Mouse (Mus musculus) embryonic facial prominence, embryonic 10.5 days (tissue): ENCODE data around the gene Jsrp1. TPM values are rescaled to one million over a fixed set of nuclear protein-coding genes. Genes with fewer than 3 reads are reported as not detected.

Experiments used
- DNase-seq: peaks from one replicate; pipeline ENCODE4 v3.0.0-alpha.2; 2017; ENCODE audit warnings: low spot score
- H3K27ac ChIP-seq: fragments of 300-500 bp; sonication (generic); replicated peaks from 2 replicates; pipeline ENCODE4 v1.5.1; 2016; ENCODE audit warnings: mild to moderate bottlenecking
- H3K27me3 ChIP-seq: fragments of 300-500 bp; sonication (generic); replicated peaks from 2 replicates; pipeline ENCODE4 v1.6.1; 2016; ENCODE audit warnings: low read depth, mild to moderate bottlenecking; ENCODE audit not compliant: poor library complexity, severe bottlenecking
- H3K36me3 ChIP-seq: fragments of 300-500 bp; sonication (generic); replicated peaks from 2 replicates; pipeline ENCODE4 v1.6.1; 2016; ENCODE audit warnings: mild to moderate bottlenecking, moderate library complexity
- H3K4me1 ChIP-seq: fragments of 300-500 bp; sonication (generic); 2 replicates; pipeline ENCODE4 v1.6.1; 2016
- H3K4me3 ChIP-seq: fragments of 300-500 bp; sonication (generic); 2 replicates; pipeline ENCODE4 v1.5.1; 2016; ENCODE audit warnings: mild to moderate bottlenecking, moderate library complexity
- H3K9me3 ChIP-seq: fragments of 300-500 bp; sonication (generic); 2 replicates; pipeline ENCODE4 v1.6.1; 2016; ENCODE audit warnings: mild to moderate bottlenecking
- WGBS: fragments of 180-500 bp; shearing (Covaris S2); methylation state at CpG from one replicate; pipeline ENCODE4 v1.1.7; 2016; 5-methylcytosine and 5-hydroxymethylcytosine counted together
- polyA plus RNA-seq: library from polyadenylated mRNA; unstranded; fragments of >200 nt; fragmentation: Nextera tagmentation; extraction: Ambion mirVana; gene quantifications from 2 replicates; pipeline ENCODE4 v1.2.1, GENCODE M21; 2016

The Jsrp1 gene
- polyA plus RNA-seq, 1 experiment from 2014 or later: 0.52 TPM

GRCm38 (mm10) chr10:80793803-80794202, 19.5 kb downstream of the Jsrp1 start:
- H3K4me1 ChIP-seq: peaks cover 26% of the 10 kb centered on the region
- WGBS: 87% methylated on average over 4 of the region's 4 CpGs
- H3K27ac ChIP-seq: no peak overlapping the region
- peak overlapping the region; percentile 23; the same call in 1 of the 2 replicates for H3K4me3 ChIP-seq
- no peaks in the 10 kb centered on the region for H3K9me3 ChIP-seq
- peaks cover 80% of the 10 kb centered on the region for H3K36me3 ChIP-seq
- no peaks in the 10 kb centered on the region for H3K27me3 ChIP-seq
- DNase-seq: no peak

- peaks cover 26% of the 10 kb centered on the region for H3K4me1 ChIP-seq
- no peak overlapping the region for H3K27ac ChIP-seq
- WGBS: 89% methylated on average over 13 of the region's 13 CpGs
- H3K27me3 ChIP-seq: no peaks in the 10 kb centered on the region
- H3K9me3 ChIP-seq: no peaks in the 10 kb centered on the region
- DNase-seq: no peak
- peaks cover 86% of the 10 kb centered on the region for H3K36me3 ChIP-seq
- no peak overlapping the region for H3K4me3 ChIP-seq
Observed at GRCm38 (mm10) chr10:80793033-80793784, 20.1 kb downstream of the Jsrp1 start.

GRCm38 (mm10) chr10:80792175-80793032, 20.9 kb downstream of the Jsrp1 start:
- Histone ChIP-seq H3K4me3 (peak overlapping the region; percentile 8; the same call in 1 of the 2 replicates), H3K27ac (no peak overlapping the region), H3K9me3 (no peaks in the 10 kb centered on the region), H3K36me3 (peaks cover 94% of the 10 kb centered on the region), H3K27me3 (no peaks in the 10 kb centered on the region), H3K4me1 (peaks cover 22% of the 10 kb centered on the region)
- no peak for DNase-seq
- WGBS: 74% methylated on average over 41 of the region's 41 CpGs

GRCm38 (mm10) chr10:80791476-80792174, 21.7 kb downstream of the Jsrp1 start:
- Histone ChIP-seq H3K4me3 (peak overlapping the region; percentile 8; the same call in 1 of the 2 replicates), H3K4me1 (peaks cover 14% of the 10 kb centered on the region), H3K27ac (no peak overlapping the region), H3K27me3 (no peaks in the 10 kb centered on the region), H3K9me3 (no peaks in the 10 kb centered on the region), H3K36me3 (peaks cover 100% of the 10 kb centered on the region)
- no peak for DNase-seq
- 85% methylated on average over 33 of the region's 33 CpGs for WGBS

- H3K4me1 ChIP-seq: peaks cover 6% of the 10 kb centered on the region
- peaks cover 100% of the 10 kb centered on the region for H3K36me3 ChIP-seq
- no peaks in the 10 kb centered on the region for H3K27me3 ChIP-seq
- no peak overlapping the region for H3K27ac ChIP-seq
- WGBS: 85% methylated on average over 19 of the region's 19 CpGs
- no peak overlapping the region; the same call in 1 of the 2 replicates for H3K4me3 ChIP-seq
- no peaks in the 10 kb centered on the region for H3K9me3 ChIP-seq
- no peak for DNase-seq
Observed at GRCm38 (mm10) chr10:80790761-80791404, 22.4 kb downstream of the Jsrp1 start.

- DNase-seq: no peak
- peaks cover 100% of the 10 kb centered on the region for H3K36me3 ChIP-seq
- WGBS: 82% methylated on average over 2 of the region's 2 CpGs
- 0 out of 2 replicates have a peak overlapping the region, but pooled peaks have one; percentile 5 for H3K4me3 ChIP-seq
- H3K9me3 ChIP-seq: no peaks in the 10 kb centered on the region
- no peaks in the 10 kb centered on the region for H3K27me3 ChIP-seq
- H3K4me1 ChIP-seq: peaks cover 3% of the 10 kb centered on the region; the same call in 1 of the 2 replicates
- H3K27ac ChIP-seq: no peak overlapping the region
Observed at GRCm38 (mm10) chr10:80787517-80787916, 25.8 kb downstream of the Jsrp1 start.

- H3K4me3 ChIP-seq: no peak overlapping the region
Observed at GRCm38 (mm10) chr10:80785963-80786362, 27.3 kb downstream of the Jsrp1 start.

GRCm38 (mm10) chr10:80784871-80785270, 28.4 kb downstream of the Jsrp1 start:
- WGBS: 86% methylated on average over 12 of the region's 12 CpGs
- no peak overlapping the region for H3K27ac ChIP-seq
- H3K9me3 ChIP-seq: no peaks in the 10 kb centered on the region
- H3K36me3 ChIP-seq: peaks cover 100% of the 10 kb centered on the region
- no peaks in the 10 kb centered on the region for H3K4me1 ChIP-seq
- no peak for DNase-seq
- H3K27me3 ChIP-seq: no peaks in the 10 kb centered on the region
- no peak overlapping the region for H3K4me3 ChIP-seq

More at GRCm38 (mm10) chr10:80785963-80786362, 27.3 kb downstream of the Jsrp1 start:
- 96% methylated on average over 11 of the region's 11 CpGs for WGBS
- Histone ChIP-seq H3K27me3 (no peaks in the 10 kb centered on the region), H3K4me1 (no peaks in the 10 kb centered on the region), H3K27ac (no peak overlapping the region), H3K36me3 (peaks cover 100% of the 10 kb centered on the region), H3K9me3 (no peaks in the 10 kb centered on the region)
- DNase-seq: no peak

- no peak overlapping the region for H3K27ac ChIP-seq
- no peaks in the 10 kb centered on the region for H3K4me1 ChIP-seq
- H3K27me3 ChIP-seq: no peaks in the 10 kb centered on the region
- no peak for DNase-seq
- WGBS: over 99% methylated on average over 2 of the region's 2 CpGs
- peaks cover 100% of the 10 kb centered on the region for H3K36me3 ChIP-seq
- H3K4me3 ChIP-seq: no peak overlapping the region
- no peaks in the 10 kb centered on the region for H3K9me3 ChIP-seq
Observed at GRCm38 (mm10) chr10:80784302-80784701, 29.0 kb downstream of the Jsrp1 start.

GRCm38 (mm10) chr10:80779565-80779964, 33.7 kb downstream of the Jsrp1 start:
- no peak overlapping the region for H3K4me3 ChIP-seq
- no peak overlapping the region for H3K27ac ChIP-seq
- DNase-seq: no peak
- no peaks in the 10 kb centered on the region for H3K9me3 ChIP-seq
- H3K36me3 ChIP-seq: peaks cover 100% of the 10 kb centered on the region
- H3K4me1 ChIP-seq: 0 out of 2 replicates have a peak, but pooled peaks cover 2% of the 10 kb centered on the region
- no peaks in the 10 kb centered on the region for H3K27me3 ChIP-seq

GRCm38 (mm10) chr10:80777123-80777522, 36.2 kb downstream of the Jsrp1 start:
- Histone ChIP-seq H3K27ac (no peak overlapping the region), H3K4me3 (no peak overlapping the region), H3K9me3 (no peaks in the 10 kb centered on the region), H3K4me1 (peaks cover 6% of the 10 kb centered on the region; the same call in 1 of the 2 replicates), H3K27me3 (no peaks in the 10 kb centered on the region), H3K36me3 (peaks cover 100% of the 10 kb centered on the region)
- WGBS: 94% methylated on average over 5 of the region's 5 CpGs
- DNase-seq: no peak
